Comparison of ENCODE assay signal across 7 mouse cellular contexts in genomic region chr5:24686671-24687420, GRCm38 (mm10). TPM values are rescaled to one million over a fixed set of nuclear protein-coding genes. Genes with fewer than 3 reads are reported as not detected.
DNase-seq lines count a peak whose midpoint lies in the region; ATAC-seq and TF ChIP-seq lines count a peak whose summit lies in the region.
"Not testable (repeated sequence)": the region's sequence is repeated elsewhere in the genome, so short reads cannot be mapped to it uniquely, and the experiment has no call there.

No protein-coding gene starts in this region.

- WGBS in embryonic facial prominence, embryonic 15.5 days: 71% methylated on average over 16 of the region's 16 CpGs
- WGBS in heart, embryonic 12.5 days: 77% methylated on average over 16 of the region's 16 CpGs
- 76% methylated on average over 16 of the region's 16 CpGs for WGBS in intestine, embryonic 14.5 days
- WGBS in limb, embryonic 12.5 days: 79% methylated on average over 16 of the region's 16 CpGs
- WGBS in lung, postnatal 0 days: 70% methylated on average over 16 of the region's 16 CpGs
- 81% methylated on average over 16 of the region's 16 CpGs for WGBS in neural tube, embryonic 13.5 days

- peaks cover 26% of the 10 kb centered on the region for H3K36me3 ChIP-seq in embryonic facial prominence, embryonic 15.5 days
- peaks cover 30% of the 10 kb centered on the region for H3K36me3 ChIP-seq in heart, embryonic 12.5 days
- H3K36me3 ChIP-seq in intestine, embryonic 14.5 days (ENCODE audit: control insufficient read depth, insufficient read depth, low read length): peaks cover 24% of the 10 kb centered on the region
- peaks cover 32% of the 10 kb centered on the region for H3K36me3 ChIP-seq in limb, embryonic 12.5 days
- not testable (repeated sequence) for H3K36me3 ChIP-seq in lung, postnatal 0 days (ENCODE audit: insufficient read depth, low read length)
- peaks cover 28% of the 10 kb centered on the region for H3K36me3 ChIP-seq in neural tube, embryonic 13.5 days

- DNase-seq in NIH3T3 (ENCODE audit: low read depth): peak; percentile 34
- DNase-seq in intestine, embryonic 14.5 days (ENCODE audit: low spot score); lung, postnatal 0 days (ENCODE audit: low spot score): not testable (repeated sequence)

- not testable (repeated sequence) for TF ChIP-seq CTCF in lung, postnatal 0 days (IDR thresholded peaks at IDR 0.05)

- H3K27me3 ChIP-seq in embryonic facial prominence, embryonic 15.5 days; heart, embryonic 12.5 days (replicated peaks); intestine, embryonic 14.5 days (replicated peaks; ENCODE audit: control insufficient read depth, insufficient read depth, low read length); limb, embryonic 12.5 days; lung, postnatal 0 days (replicated peaks; ENCODE audit: insufficient read depth, low read length); neural tube, embryonic 13.5 days: not testable (repeated sequence)

- ATAC-seq in embryonic facial prominence, embryonic 15.5 days (ENCODE audit: insufficient number of reproducible peaks, low FRiP score, low TSS enrichment, low read depth); heart, embryonic 12.5 days (ENCODE audit: insufficient number of reproducible peaks, low FRiP score); intestine, embryonic 14.5 days (replicated peaks; ENCODE audit: low FRiP score, low TSS enrichment, low read depth); limb, embryonic 12.5 days (ENCODE audit: insufficient number of reproducible peaks, insufficient read depth, low FRiP score, low TSS enrichment, low read depth); lung, postnatal 0 days; neural tube, embryonic 13.5 days (ENCODE audit: low read depth): not testable (repeated sequence)

- not testable (repeated sequence) for H3K27ac ChIP-seq in embryonic facial prominence, embryonic 15.5 days (replicated peaks); heart, embryonic 12.5 days (ENCODE audit: poor library complexity, severe bottlenecking); limb, embryonic 12.5 days
- H3K27ac ChIP-seq in intestine, embryonic 14.5 days (ENCODE audit: low read depth): peak overlapping the region; percentile 68; the same call in 1 of the 2 replicates
- peak overlapping the region; percentile 95 for H3K27ac ChIP-seq in lung, postnatal 0 days (ENCODE audit: low read length)
- H3K27ac ChIP-seq in neural tube, embryonic 13.5 days (replicated peaks): peak overlapping the region; percentile 97; the same call in 1 of the 2 replicates

- H3K9me3 ChIP-seq in embryonic facial prominence, embryonic 15.5 days (replicated peaks); heart, embryonic 12.5 days (replicated peaks); intestine, embryonic 14.5 days (ENCODE audit: control insufficient read depth, low read length); limb, embryonic 12.5 days; lung, postnatal 0 days (ENCODE audit: low read length); neural tube, embryonic 13.5 days: not testable (repeated sequence)

- H3K4me3 ChIP-seq in embryonic facial prominence, embryonic 15.5 days (replicated peaks): peak overlapping the region; percentile 98
- peak overlapping the region; percentile 99 for H3K4me3 ChIP-seq in heart, embryonic 12.5 days
- H3K4me3 ChIP-seq in intestine, embryonic 14.5 days (ENCODE audit: low read depth, low read length): peak overlapping the region; percentile 76
- peak overlapping the region; percentile 81 for H3K4me3 ChIP-seq in limb, embryonic 12.5 days (replicated peaks)
- peak overlapping the region; percentile 89 for H3K4me3 ChIP-seq in lung, postnatal 0 days (ENCODE audit: low read depth, low read length)
- peak overlapping the region; percentile 90 for H3K4me3 ChIP-seq in neural tube, embryonic 13.5 days

- TF ChIP-seq EP300 in lung, postnatal 0 days (IDR thresholded peaks at IDR 0.05): not testable (repeated sequence)

- peaks cover 18% of the 10 kb centered on the region for H3K4me1 ChIP-seq in embryonic facial prominence, embryonic 15.5 days
- peaks cover 17% of the 10 kb centered on the region for H3K4me1 ChIP-seq in heart, embryonic 12.5 days (replicated peaks)
- H3K4me1 ChIP-seq in intestine, embryonic 14.5 days (replicated peaks; ENCODE audit: control insufficient read depth, insufficient read depth, low read length): peaks cover 10% of the 10 kb centered on the region; the same call in 1 of the 2 replicates
- H3K4me1 ChIP-seq in limb, embryonic 12.5 days (replicated peaks); lung, postnatal 0 days (ENCODE audit: insufficient read depth, low read depth, low read length): not testable (repeated sequence)
- peaks cover 21% of the 10 kb centered on the region for H3K4me1 ChIP-seq in neural tube, embryonic 13.5 days (replicated peaks)

- H3K9ac ChIP-seq in embryonic facial prominence, embryonic 15.5 days: peak overlapping the region; percentile 82; the same call in 1 of the 2 replicates
- peak overlapping the region; percentile 94 for H3K9ac ChIP-seq in heart, embryonic 12.5 days
- H3K9ac ChIP-seq in intestine, embryonic 14.5 days (ENCODE audit: low read length): peak overlapping the region; percentile 56; the same call in 1 of the 2 replicates
- H3K9ac ChIP-seq in limb, embryonic 12.5 days (replicated peaks): not testable (repeated sequence)
- peak overlapping the region; percentile 68; the same call in 1 of the 2 replicates for H3K9ac ChIP-seq in lung, postnatal 0 days (replicated peaks; ENCODE audit: low read depth)
- H3K9ac ChIP-seq in neural tube, embryonic 13.5 days: peak overlapping the region; percentile 89

- H3K4me2 ChIP-seq in embryonic facial prominence, embryonic 15.5 days (replicated peaks): peak overlapping the region; percentile 70
- H3K4me2 ChIP-seq in heart, embryonic 12.5 days: peak overlapping the region; percentile 79
- peak overlapping the region; percentile 60 for H3K4me2 ChIP-seq in intestine, embryonic 14.5 days (ENCODE audit: low read length)
- peak overlapping the region; percentile 67 for H3K4me2 ChIP-seq in limb, embryonic 12.5 days
- H3K4me2 ChIP-seq in lung, postnatal 0 days (replicated peaks; ENCODE audit: low read depth, low read length): peak overlapping the region; percentile 58
- H3K4me2 ChIP-seq in neural tube, embryonic 13.5 days: peak overlapping the region; percentile 72

RNA-seq across cellular contexts. Expression of gene Nub1, which starts 1.5 kb away (rescaled TPM):
- 31.5 and 34.4 TPM in 2 replicates for polyA plus RNA-seq in embryonic facial prominence, embryonic 15.5 days (2015; fragmentation: Nextera tagmentation; extraction: Ambion mirVana)
- 29.5 and 31.9 TPM in 2 replicates for polyA plus RNA-seq in heart, embryonic 12.5 days (2016; fragmentation: Nextera tagmentation; extraction: Ambion mirVana)
- 34.0 and 36.6 TPM in 2 replicates for polyA plus RNA-seq in intestine, embryonic 14.5 days (2014; fragmentation: Nextera tagmentation; extraction: Ambion mirVana)
- polyA plus RNA-seq in limb, embryonic 12.5 days (2016; fragmentation: Nextera tagmentation; extraction: Ambion mirVana): 28.3 and 29.4 TPM in 2 replicates
- 33.0 and 34.5 TPM in 2 replicates for polyA plus RNA-seq in lung, postnatal 0 days (2015; fragmentation: Nextera tagmentation; extraction: Ambion mirVana)
- polyA plus RNA-seq in neural tube, embryonic 13.5 days (2015; fragmentation: Nextera tagmentation; extraction: Ambion mirVana): 49.9 TPM in 2 replicates

RNA-seq across cellular contexts. Expression of gene Wdr86, which starts 43.7 kb away (rescaled TPM):
- polyA plus RNA-seq in embryonic facial prominence, embryonic 15.5 days (2015; fragmentation: Nextera tagmentation; extraction: Ambion mirVana): 31.3 and 35.9 TPM in 2 replicates
- 7.9 and 9.3 TPM in 2 replicates for polyA plus RNA-seq in heart, embryonic 12.5 days (2016; fragmentation: Nextera tagmentation; extraction: Ambion mirVana)
- 17.6 and 18.7 TPM in 2 replicates for polyA plus RNA-seq in intestine, embryonic 14.5 days (2014; fragmentation: Nextera tagmentation; extraction: Ambion mirVana)
- 40.3 and 44.8 TPM in 2 replicates for polyA plus RNA-seq in limb, embryonic 12.5 days (2016; fragmentation: Nextera tagmentation; extraction: Ambion mirVana)
- 11.0 and 12.5 TPM in 2 replicates for polyA plus RNA-seq in lung, postnatal 0 days (2015; fragmentation: Nextera tagmentation; extraction: Ambion mirVana)
- polyA plus RNA-seq in neural tube, embryonic 13.5 days (2015; fragmentation: Nextera tagmentation; extraction: Ambion mirVana): 5.8 and 7.6 TPM in 2 replicates
